Comparison of ENCODE assay signal across 8 mouse cellular contexts in genomic region chr2:37704141-37704760, GRCm38 (mm10). TPM values are rescaled to one million over a fixed set of nuclear protein-coding genes. Genes with fewer than 3 reads are reported as not detected.
DNase-seq lines count a peak whose midpoint lies in the region; ATAC-seq and TF ChIP-seq lines count a peak whose summit lies in the region.

No protein-coding gene starts in this region.

- no peaks in the 10 kb centered on the region for H3K9me3 ChIP-seq in ES-E14 (ENCODE audit: control insufficient read depth, insufficient read depth, low read depth, low read length)
- no peaks in the 10 kb centered on the region for H3K9me3 ChIP-seq in forebrain, embryonic 12.5 days
- no peaks in the 10 kb centered on the region for H3K9me3 ChIP-seq in kidney, embryonic 15.5 days (replicated peaks)

- in situ Hi-C loops in ES-E14 (cut with MboI; ENCODE audit: low sequenced_read_pairs in 2 of 2, unreplicated experiment in 2 of 2): no loop called here

- peak overlapping the region; percentile 97 for H3K27ac ChIP-seq in gastrocnemius, adult 2 months
- no peak overlapping the region for H3K27ac ChIP-seq in ES-E14 (ENCODE audit: insufficient read depth, low read depth, low read length, poor library complexity, severe bottlenecking)
- peak overlapping the region; percentile 94; the same call in 1 of the 2 replicates for H3K27ac ChIP-seq in forebrain, embryonic 12.5 days
- peak overlapping the region; percentile 96 for H3K27ac ChIP-seq in kidney, embryonic 15.5 days

- 15% methylated on average over 4 of the region's 4 CpGs for WGBS in forebrain, embryonic 12.5 days
- 15% methylated on average over 4 of the region's 4 CpGs for WGBS in kidney, embryonic 15.5 days

- H3K27me3 ChIP-seq in forebrain, embryonic 12.5 days: 0 out of 2 replicates have a peak, but pooled peaks cover 9% of the 10 kb centered on the region
- peaks cover 8% of the 10 kb centered on the region; the same call in 1 of the 2 replicates for H3K27me3 ChIP-seq in kidney, embryonic 15.5 days

- no peak for DNase-seq in gastrocnemius, adult 2 months
- DNase-seq in gastrocnemius, adult 18-20 months (ENCODE audit: low spot score): no peak
- no peak for DNase-seq in ES-E14 (ENCODE audit: low read depth, low spot score)
- peak; percentile 15 for DNase-seq in naive thymus-derived CD4-positive, alpha-beta T cell, adult 2 months (ENCODE audit: low read depth)
- no peak for DNase-seq in layer of hippocampus, postnatal 14 days (ENCODE audit: low spot score in 2 of 2)

- H3K36me3 ChIP-seq in ES-E14 (ENCODE audit: control insufficient read depth, insufficient read depth, low read length, poor library complexity, severe bottlenecking): no peaks in the 10 kb centered on the region
- no peaks in the 10 kb centered on the region for H3K36me3 ChIP-seq in forebrain, embryonic 12.5 days (replicated peaks)
- no peaks in the 10 kb centered on the region for H3K36me3 ChIP-seq in kidney, embryonic 15.5 days

- no peak for TF ChIP-seq CTCF in gastrocnemius, adult 2 months (IDR thresholded peaks at IDR 0.05)

- peak overlapping the region; percentile 83 for H3K4me2 ChIP-seq in forebrain, embryonic 12.5 days
- peak overlapping the region; percentile 91 for H3K4me2 ChIP-seq in kidney, embryonic 15.5 days

- intact Hi-C loops in gastrocnemius, adult 2 months (cut with DNase I): no loop called here

- peaks cover 0 to 4% of the 10 kb centered on the region in 2 experiments; a peak in 2 of 4 replicates for H3K4me1 ChIP-seq in ES-E14 (ENCODE audit: control insufficient read depth in 2 of 2, insufficient read depth in 2 of 2, low read length in 2 of 2, poor library complexity in 1 of 2)
- H3K4me1 ChIP-seq in forebrain, embryonic 12.5 days: peaks cover 29% of the 10 kb centered on the region
- peaks cover 17% of the 10 kb centered on the region for H3K4me1 ChIP-seq in kidney, embryonic 15.5 days

- H3K9ac ChIP-seq in ES-E14 (ENCODE audit: insufficient read depth, low read depth, low read length, poor library complexity, severe bottlenecking): peak overlapping the region; percentile 82; the same call in 1 of the 2 replicates
- H3K9ac ChIP-seq in forebrain, embryonic 12.5 days: peak overlapping the region; percentile 71
- H3K9ac ChIP-seq in kidney, embryonic 15.5 days: no peak overlapping the region; the same call in 1 of the 2 replicates

- ATAC-seq in forebrain, embryonic 12.5 days (ENCODE audit: low FRiP score): no peak
- 0 out of 2 replicates have a peak, but pooled peaks have one; percentile 0 for ATAC-seq in kidney, embryonic 15.5 days (replicated peaks; ENCODE audit: low FRiP score)
- ATAC-seq in megakaryocyte-erythroid progenitor cell, adult 5-6 weeks (replicated peaks; ENCODE audit: low FRiP score, low TSS enrichment, poor library complexity, severe bottlenecking): no peak

- H3K4me3 ChIP-seq in gastrocnemius, adult 2 months: peak overlapping the region; percentile 99
- peak overlapping the region; percentile 67 to 80 for H3K4me3 ChIP-seq in ES-E14 (ENCODE audit: insufficient read depth in 1 of 2, low read depth in 1 of 2, low read length in 2 of 2, poor library complexity in 1 of 2, severe bottlenecking in 1 of 2)
- peak overlapping the region; percentile 96 for H3K4me3 ChIP-seq in forebrain, embryonic 12.5 days (replicated peaks)
- H3K4me3 ChIP-seq in kidney, embryonic 15.5 days (replicated peaks): peak overlapping the region; percentile 91

TF ChIP-seq in ES-E14, 5 proteins besides CTCF, POLR2A, EP300 and RAD21:
- TF ChIP-seq HCFC1 (IDR thresholded peaks at IDR 0.05; ENCODE audit: borderline replicate concordance, insufficient read depth, low read length) (no peak), CHD2 (IDR thresholded peaks at IDR 0.05; ENCODE audit: low read depth, low read length) (no peak)

RNA-seq across cellular contexts. Expression of gene Strbp, which starts 0.6 kb away (rescaled TPM):
- total RNA-seq in gastrocnemius, adult 2 months (2021): 10 to 100 TPM; 20.1 to 22.4 TPM
- 10 to 100 TPM; 20.5 to 21.5 TPM for total RNA-seq in gastrocnemius, adult 18-20 months (2021)
- total RNA-seq in ES-E14 (2012; rRNA removed): 36.7 and 37.3 TPM in 2 replicates
- 112 and 118 TPM in 2 replicates for polyA plus RNA-seq in forebrain, embryonic 12.5 days (2016; fragmentation: Nextera tagmentation; extraction: Ambion mirVana)
- polyA plus RNA-seq in kidney, embryonic 15.5 days (2015; fragmentation: Nextera tagmentation; extraction: Ambion mirVana): 41.3 and 43.6 TPM in 2 replicates
- 61.7 and 64.4 TPM in 2 replicates for total RNA-seq in megakaryocyte-erythroid progenitor cell, adult 5-6 weeks (2014; fragmentation: Nextera tagmentation)
- 82.5 and 97.5 TPM in 2 replicates for total RNA-seq in megakaryocyte-erythroid progenitor cell, adult 5-6 weeks (2017)
- 100 to 1,000 TPM; 147 to 161 TPM for total RNA-seq in layer of hippocampus, postnatal 14 days (2021)
